Mouse (Mus musculus) liver, embryonic 14.5 days (tissue): ENCODE measurements around the gene Trpm4. TPM values are rescaled to one million over a fixed set of nuclear protein-coding genes. Genes with fewer than 3 reads are reported as not detected.

Experiments
- ATAC-seq: fragments of 200-750 bp; cut with Nextera tagmentation; 2 replicates; pipeline ENCODE4 v1.8.0; 2017; ENCODE audit warnings: moderate number of reproducible peaks, mild to moderate bottlenecking, moderate library complexity; ENCODE audit not compliant: insufficient read depth
- DNase-seq, 3 experiments: peaks; one replicate each; pipeline ENCODE4 v3.0.0-alpha.2; 2012 to 2013; ENCODE audit warnings: low read depth in 3 of 3, low spot score in 3 of 3
- H3K27ac ChIP-seq: fragments of 300-500 bp; sonication (generic); 2 replicates; pipeline ENCODE4 v1.5.1; 2014; ENCODE audit warnings: moderate library complexity, mild to moderate bottlenecking, control low read depth, inconsistent platforms
- H3K27me3 ChIP-seq: fragments of 300-500 bp; sonication (generic); 2 replicates; pipeline ENCODE4 v1.6.1; 2014; ENCODE audit warnings: mild to moderate bottlenecking, low read length, moderate library complexity; ENCODE audit not compliant: control insufficient read depth, insufficient read depth
- H3K36me3 ChIP-seq: fragments of 300-500 bp; sonication (generic); replicated peaks from 2 replicates; pipeline ENCODE4 v1.6.1; 2014; ENCODE audit warnings: low read depth; ENCODE audit not compliant: control insufficient read depth, insufficient read depth
- H3K4me1 ChIP-seq, 2 experiments: fragments of 200-500 bp in 1 of 2; fragments of 300-500 bp in 1 of 2; sonication (generic) in 1 of 2; replicated peaks; 2 replicates each; pipeline ENCODE4 v1.6.1; 2012 to 2014; ENCODE audit warnings: antibody characterized with exemption in 1 of 2, inconsistent platforms in 1 of 2, low read length in 1 of 2; ENCODE audit not compliant: control insufficient read depth in 2 of 2, insufficient read depth in 2 of 2
- H3K4me2 ChIP-seq: fragments of 300-500 bp; sonication (generic); 2 replicates; pipeline ENCODE4 v1.6.1; 2014; ENCODE audit warnings: low read depth, mild to moderate bottlenecking, control low read depth, moderate library complexity
- H3K4me3 ChIP-seq, 2 experiments: fragments of 200-500 bp in 1 of 2; fragments of 300-500 bp in 1 of 2; sonication (generic) in 1 of 2; 2 replicates each; pipeline ENCODE4 v1.5.1; 2012 to 2014; ENCODE audit warnings: low read depth in 2 of 2, low read length in 2 of 2, mild to moderate bottlenecking in 2 of 2, control low read depth in 1 of 2, inconsistent platforms in 1 of 2, moderate library complexity in 1 of 2; ENCODE audit not compliant: insufficient read depth in 1 of 2
- H3K9ac ChIP-seq: fragments of 300-500 bp; sonication (generic); replicated peaks from 2 replicates; pipeline ENCODE4 v1.6.1; 2014; ENCODE audit warnings: mild to moderate bottlenecking, control low read depth, moderate library complexity
- H3K9me3 ChIP-seq: fragments of 300-500 bp; sonication (generic); 2 replicates; pipeline ENCODE4 v1.6.1; 2016; ENCODE audit warnings: low read length, mixed read lengths; ENCODE audit not compliant: control insufficient read depth
- CTCF ChIP-seq: IDR thresholded peaks from 2 replicates; pipeline ENCODE4 v1.5.1; 2016; ENCODE audit warnings: antibody characterized with exemption, low read depth, control low read depth
- EP300 ChIP-seq: IDR thresholded peaks from 2 replicates; pipeline ENCODE4 v1.6.1; 2016; ENCODE audit warnings: antibody characterized with exemption, low read depth
- WGBS: fragments of 180-500 bp; shearing (Covaris S2); extraction: QIAGEN DNeasy Blood & Tissue Kit; methylation state at CpG from one replicate; pipeline ENCODE4 v1.1.7; 2014; ENCODE audit not compliant: insufficient replicate concordance; 5-methylcytosine and 5-hydroxymethylcytosine counted together
- polyA plus RNA-seq, 2 experiments: library from polyadenylated mRNA; depleted of rRNA in 1 of 2; stranded (reverse) in 1 of 2; unstranded in 1 of 2; fragments of >200 nt; fragmentation: Nextera tagmentation in 1 of 2; extraction: Ambion mirVana in 1 of 2; gene quantifications; 2 replicates each; pipeline versions ENCODE4 v1.2.1 to v1.2.3; 2012 to 2014

The Trpm4 gene
- polyA plus RNA-seq, 2 experiments: 0.60 to 0.87 TPM

GRCm38 (mm10) chr7:45369836-45370474, 36.4 kb upstream of the Trpm4 start:
- H3K4me2 ChIP-seq: peak overlapping the region; percentile 79
- no peaks in the 10 kb centered on the region for H3K9me3 ChIP-seq
- TF ChIP-seq CTCF: no peak
- no peak for TF ChIP-seq EP300
- H3K4me3 ChIP-seq: peak overlapping the region; percentile 7 to 53
- peaks cover 5 to 10% of the 10 kb centered on the region in 2 experiments; a peak in 3 of 4 replicates for H3K4me1 ChIP-seq
- peaks cover 40% of the 10 kb centered on the region for H3K27me3 ChIP-seq
- no peak overlapping the region for H3K27ac ChIP-seq
- ATAC-seq (no peak), DNase-seq (no peak)
- peaks cover 13% of the 10 kb centered on the region for H3K36me3 ChIP-seq
- H3K9ac ChIP-seq: no peak overlapping the region
- 8% methylated on average over 52 of the region's 52 CpGs for WGBS

GRCm38 (mm10) chr7:45369022-45369745, 35.6 kb upstream of the Trpm4 start:
- no peak overlapping the region for H3K4me3 ChIP-seq
- peaks cover 10% of the 10 kb centered on the region for H3K36me3 ChIP-seq
- H3K4me1 ChIP-seq: peaks cover 5 to 10% of the 10 kb centered on the region in 2 experiments; a peak in 3 of 4 replicates
- TF ChIP-seq EP300 (no peak), CTCF (no peak)
- H3K4me2 ChIP-seq: no peak overlapping the region
- H3K9me3 ChIP-seq: no peaks in the 10 kb centered on the region
- peaks cover 47% of the 10 kb centered on the region for H3K27me3 ChIP-seq
- 60% methylated on average over 16 of the region's 16 CpGs for WGBS
- no peak overlapping the region for H3K9ac ChIP-seq
- H3K27ac ChIP-seq: no peak overlapping the region
- DNase-seq: no peak
- ATAC-seq: no peak

- H3K27me3 ChIP-seq: peaks cover 57% of the 10 kb centered on the region
- ATAC-seq: no peak
Measured at GRCm38 (mm10) chr7:45368178-45368577, 34.6 kb upstream of the Trpm4 start.

GRCm38 (mm10) chr7:45367020-45367880, 33.7 kb upstream of the Trpm4 start:
- no peaks in the 10 kb centered on the region for H3K9me3 ChIP-seq
- peaks cover 66% of the 10 kb centered on the region for H3K27me3 ChIP-seq
- peak; percentile 81 to 86 (median 85) for DNase-seq
- peak; percentile 82 for ATAC-seq
- H3K4me3 ChIP-seq: peak overlapping the region; percentile 54 to 57
- TF ChIP-seq EP300 (no peak), CTCF (peak; percentile 91)
- peak overlapping the region; percentile 58 for H3K9ac ChIP-seq
- no peak overlapping the region for H3K27ac ChIP-seq
- no peaks in the 10 kb centered on the region for H3K36me3 ChIP-seq
- WGBS: under 1% methylated on average over 70 of the region's 70 CpGs
- H3K4me1 ChIP-seq: peaks cover 8 to 10% of the 10 kb centered on the region in 2 experiments
- H3K4me2 ChIP-seq: peak overlapping the region; percentile 83

More at GRCm38 (mm10) chr7:45368178-45368577, 34.6 kb upstream of the Trpm4 start:
- DNase-seq: no peak
- Histone ChIP-seq H3K9me3 (no peaks in the 10 kb centered on the region), H3K27ac (no peak overlapping the region), H3K9ac (no peak overlapping the region), H3K4me3 (no peak overlapping the region), H3K36me3 (peaks cover 2% of the 10 kb centered on the region), H3K4me2 (peak overlapping the region; percentile 83), H3K4me1 (peaks cover 5 to 10% of the 10 kb centered on the region in 2 experiments; a peak in 3 of 4 replicates)
- TF ChIP-seq CTCF: no peak
- no peak for TF ChIP-seq EP300
- 64% methylated on average over 15 of the region's 15 CpGs for WGBS
